Mouse (Mus musculus) B cell, adult 2 months (primary cell): ENCODE data around the gene Sugt1.

Source experiments
- DNase-seq, 2 experiments: peaks; one replicate each; pipeline ENCODE4 v3.0.0; 2022

Gene Sugt1

DNA sequence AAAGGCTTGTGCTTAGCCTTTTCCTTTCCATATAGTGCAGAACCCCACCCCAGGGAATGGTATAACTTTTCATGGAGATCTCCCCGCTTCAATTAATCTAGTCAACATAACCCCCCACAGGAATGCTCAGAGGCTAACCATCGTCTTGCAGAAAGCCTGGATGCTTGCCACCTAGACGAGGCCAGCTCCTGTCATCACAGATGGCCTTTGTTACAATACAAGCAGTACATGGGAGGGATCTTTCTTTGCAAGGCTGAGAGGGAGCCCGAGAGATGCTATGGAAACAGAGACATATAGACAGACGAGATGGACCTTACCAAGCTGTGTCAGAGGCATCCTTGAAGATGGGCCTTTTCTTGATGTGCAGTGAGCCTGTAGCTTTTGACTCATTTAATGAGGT, 93.2 kb downstream of the Sugt1 start:
- DNase-seq = no peak
